Mouse (Mus musculus) kidney, postnatal 36 days (tissue): ENCODE measurements around the gene Lef1.
A peak's percentile ranks its signal among the peaks of the same experiment; 100 is the strongest.

Experiments
- DNase-seq, 2 experiments: peaks; one replicate each; pipeline ENCODE4 v3.0.0; 2021 to 2022; ENCODE audit warnings: mixed read lengths in 2 of 2

Lef1 gene

GRCm38 (mm10) chr3:131110191-131111150 is at the start of gene Lef1:
Gene Lef1, plus strand, starts transcription at chr3:131110471.
- DNase-seq = peak in 1 of 2 experiments; percentile 36

GRCm38 (mm10) chr3:131065001-131065400 is 45.3 kb upstream of the Lef1 start:
- no peak for DNase-seq

- DNase-seq = peak; percentile 12 to 43
These were observed 44.1 kb upstream of the Lef1 start for GRCm38 (mm10) chr3:131066171-131066570.

- DNase-seq = no peak
These were observed 42.3 kb upstream of the Lef1 start for GRCm38 (mm10) chr3:131068000-131068399.

- no peak for DNase-seq
These were observed 40.1 kb upstream of the Lef1 start for GRCm38 (mm10) chr3:131070210-131070609.

- DNase-seq = no peak
These were observed 37.6 kb upstream of the Lef1 start for GRCm38 (mm10) chr3:131072661-131073060.

GRCm38 (mm10) chr3:131073946-131074345 is 36.3 kb upstream of the Lef1 start:
- no peak for DNase-seq

- no peak for DNase-seq
These were observed 32.1 kb upstream of the Lef1 start for GRCm38 (mm10) chr3:131078041-131078621.

GRCm38 (mm10) chr3:131078719-131079118 is 31.6 kb upstream of the Lef1 start:
- no peak for DNase-seq

- DNase-seq = no peak
These were observed 26.5 kb upstream of the Lef1 start for GRCm38 (mm10) chr3:131083722-131084121.

- no peak for DNase-seq
These were observed 25.3 kb upstream of the Lef1 start for GRCm38 (mm10) chr3:131084718-131085561.

- no peak for DNase-seq
These were observed 24.3 kb upstream of the Lef1 start for GRCm38 (mm10) chr3:131085978-131086377.

- DNase-seq = no peak
These were observed 20.6 kb upstream of the Lef1 start for GRCm38 (mm10) chr3:131089721-131090120.

GRCm38 (mm10) chr3:131092113-131092512 is 18.2 kb upstream of the Lef1 start:
- DNase-seq = no peak

GRCm38 (mm10) chr3:131093736-131094135 is 16.5 kb upstream of the Lef1 start:
- DNase-seq = no peak

GRCm38 (mm10) chr3:131096105-131096504 is 14.2 kb upstream of the Lef1 start:
- no peak for DNase-seq

- no peak for DNase-seq
These were observed 8.0 kb upstream of the Lef1 start for GRCm38 (mm10) chr3:131102191-131102774.

GRCm38 (mm10) chr3:131105362-131105761 is 4.9 kb upstream of the Lef1 start:
- no peak for DNase-seq

- peak in 1 of 2 experiments; percentile 27 for DNase-seq
These were observed 4.3 kb upstream of the Lef1 start for GRCm38 (mm10) chr3:131105940-131106401.

- peak in 1 of 2 experiments; percentile 12 for DNase-seq
These were observed 3.6 kb upstream of the Lef1 start for GRCm38 (mm10) chr3:131106451-131107291.

- DNase-seq = peak in 1 of 2 experiments; percentile 6
These were observed 2.8 kb upstream of the Lef1 start for GRCm38 (mm10) chr3:131107301-131108093.
